Mouse (Mus musculus) spleen, adult 2 months (tissue): ENCODE results near the gene Akap8l.

Experiments
- CTCF ChIP-seq: fragments of 200-500 bp; IDR thresholded peaks from 2 replicates; pipeline ENCODE4 v1.5.1; 2011; ENCODE audit warnings: mild to moderate bottlenecking, inconsistent platforms; ENCODE audit not compliant: insufficient read depth, insufficient read length, insufficient replicate concordance; ENCODE audit errors: extremely low read depth
- POLR2A ChIP-seq: fragments of 200-500 bp; IDR thresholded peaks from 2 replicates; pipeline ENCODE4 v1.6.1; 2011; ENCODE audit warnings: low read depth, low read length, inconsistent platforms

DNA sequence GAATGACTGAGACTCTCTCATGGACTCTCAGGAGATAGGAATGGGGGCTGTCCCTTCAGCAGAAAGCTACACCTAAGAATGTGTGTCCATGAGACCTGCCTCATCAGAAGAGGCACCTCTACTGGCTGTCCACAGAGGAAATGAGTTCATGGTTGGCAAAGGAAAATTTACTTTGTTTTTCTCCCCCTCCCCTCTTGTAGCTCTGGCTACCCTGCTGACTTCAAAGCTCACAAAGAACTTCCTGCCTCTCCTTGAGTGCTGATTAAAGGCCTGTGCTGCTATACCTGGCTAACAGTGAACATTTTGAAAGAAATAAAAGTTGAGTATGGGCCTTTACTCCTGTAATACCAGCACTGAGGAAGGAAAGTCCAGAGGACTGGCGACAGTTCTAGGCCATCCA is 9.3 kb downstream of the Akap8l start:
- TF ChIP-seq CTCF: no peak
- TF ChIP-seq POLR2A: no peak
